Mouse (Mus musculus): ENCODE data around the gene Tnfrsf19. TPM values are rescaled to one million over a fixed set of nuclear protein-coding genes. Genes with fewer than 3 reads are reported as not detected.

Gene Tnfrsf19
- total and polyA plus RNA-seq, 3 experiments = 0.44 TPM; not detected in 2

- Histone ChIP-seq H3K36me3 (replicated peaks) (no peaks in the 10 kb centered on the region), H3K9me3 (replicated peaks) (no peaks in the 10 kb centered on the region), H3K4me3 (ENCODE audit: low read depth, low read length) (no peak overlapping the region), H3K4me1 (ENCODE audit: insufficient read depth, low read depth, low read length) (0 out of 2 replicates have a peak, but pooled peaks cover 4% of the 10 kb centered on the region), H3K27me3 (ENCODE audit: insufficient read depth, low read length) (peaks cover 2% of the 10 kb centered on the region; the same call in 1 of the 2 replicates)
- ATAC-seq (ENCODE audit: extremely low read depth, insufficient number of reproducible peaks, low FRiP score, poor library complexity, severe bottlenecking) = no peak
- no peak for DNase-seq (ENCODE audit: low spot score)
- TF ChIP-seq TAL1 (conservative IDR thresholded peaks at IDR 0.05; ENCODE audit: low read depth, low read length) (no peak), CTCF (IDR thresholded peaks at IDR 0.05; ENCODE audit: low read depth, low read length) (no peak), POLR2AphosphoS5 (IDR thresholded peaks at IDR 0.05; ENCODE audit: insufficient replicate concordance, low read depth, low read length) (no peak), GATA2 (IDR thresholded peaks at IDR 0.05; ENCODE audit: borderline replicate concordance, low read depth, low read length) (no peak), GATA1 (IDR thresholded peaks at IDR 0.05; ENCODE audit: borderline replicate concordance, low read length) (no peak)
Measured at GRCm38 (mm10) chr14:60996556-60996955, 49.7 kb downstream of the Tnfrsf19 start.

- 0 out of 2 replicates have a peak, but pooled peaks cover 4% of the 10 kb centered on the region for H3K4me1 ChIP-seq (ENCODE audit: insufficient read depth, low read depth, low read length)
- H3K4me3 ChIP-seq (ENCODE audit: low read depth, low read length) = no peak overlapping the region
- TF ChIP-seq POLR2AphosphoS5 (IDR thresholded peaks at IDR 0.05; ENCODE audit: insufficient replicate concordance, low read depth, low read length) (no peak), GATA1 (IDR thresholded peaks at IDR 0.05; ENCODE audit: borderline replicate concordance, low read length) (no peak), CTCF (IDR thresholded peaks at IDR 0.05; ENCODE audit: low read depth, low read length) (no peak), GATA2 (IDR thresholded peaks at IDR 0.05; ENCODE audit: borderline replicate concordance, low read depth, low read length) (no peak), TAL1 (conservative IDR thresholded peaks at IDR 0.05; ENCODE audit: low read depth, low read length) (no peak)
- H3K27me3 ChIP-seq (ENCODE audit: insufficient read depth, low read length) = peaks cover 2% of the 10 kb centered on the region; the same call in 1 of the 2 replicates
- H3K36me3 ChIP-seq (replicated peaks) = no peaks in the 10 kb centered on the region
- ATAC-seq (ENCODE audit: extremely low read depth, insufficient number of reproducible peaks, low FRiP score, poor library complexity, severe bottlenecking) = no peak
- H3K9me3 ChIP-seq (replicated peaks) = no peaks in the 10 kb centered on the region
- DNase-seq (ENCODE audit: low spot score) = no peak
Measured at GRCm38 (mm10) chr14:60993506-60993905, 52.8 kb downstream of the Tnfrsf19 start.

- Histone ChIP-seq H3K27me3 (ENCODE audit: insufficient read depth, low read length) (peaks cover 2% of the 10 kb centered on the region; the same call in 1 of the 2 replicates), H3K4me3 (ENCODE audit: low read depth, low read length) (no peak overlapping the region), H3K4me1 (ENCODE audit: insufficient read depth, low read depth, low read length) (0 out of 2 replicates have a peak, but pooled peaks cover 4% of the 10 kb centered on the region), H3K36me3 (replicated peaks) (no peaks in the 10 kb centered on the region), H3K9me3 (replicated peaks) (no peaks in the 10 kb centered on the region)
- TF ChIP-seq POLR2AphosphoS5 (IDR thresholded peaks at IDR 0.05; ENCODE audit: insufficient replicate concordance, low read depth, low read length) (no peak), TAL1 (conservative IDR thresholded peaks at IDR 0.05; ENCODE audit: low read depth, low read length) (no peak), CTCF (IDR thresholded peaks at IDR 0.05; ENCODE audit: low read depth, low read length) (no peak), GATA2 (IDR thresholded peaks at IDR 0.05; ENCODE audit: borderline replicate concordance, low read depth, low read length) (no peak), GATA1 (IDR thresholded peaks at IDR 0.05; ENCODE audit: borderline replicate concordance, low read length) (no peak)
- DNase-seq (ENCODE audit: low spot score) (no peak), ATAC-seq (ENCODE audit: extremely low read depth, insufficient number of reproducible peaks, low FRiP score, poor library complexity, severe bottlenecking) (no peak)
Measured at GRCm38 (mm10) chr14:60993092-60993491, 53.2 kb downstream of the Tnfrsf19 start.

- Histone ChIP-seq H3K4me1 (ENCODE audit: insufficient read depth, low read depth, low read length) (0 out of 2 replicates have a peak, but pooled peaks cover 4% of the 10 kb centered on the region), H3K27me3 (ENCODE audit: insufficient read depth, low read length) (no peaks in the 10 kb centered on the region; the same call in 1 of the 2 replicates), H3K36me3 (replicated peaks) (no peaks in the 10 kb centered on the region), H3K4me3 (ENCODE audit: low read depth, low read length) (no peak overlapping the region), H3K9me3 (replicated peaks) (no peaks in the 10 kb centered on the region)
- ATAC-seq (ENCODE audit: extremely low read depth, insufficient number of reproducible peaks, low FRiP score, poor library complexity, severe bottlenecking) (no peak), DNase-seq (ENCODE audit: low spot score) (no peak)
- TF ChIP-seq GATA1 (IDR thresholded peaks at IDR 0.05; ENCODE audit: borderline replicate concordance, low read length) (no peak), GATA2 (IDR thresholded peaks at IDR 0.05; ENCODE audit: borderline replicate concordance, low read depth, low read length) (no peak), CTCF (IDR thresholded peaks at IDR 0.05; ENCODE audit: low read depth, low read length) (no peak)
Measured at GRCm38 (mm10) chr14:60992144-60992543, 54.1 kb downstream of the Tnfrsf19 start.

- no peaks in the 10 kb centered on the region for H3K36me3 ChIP-seq (replicated peaks)
- no peak for TF ChIP-seq GATA1 (IDR thresholded peaks at IDR 0.05; ENCODE audit: borderline replicate concordance, low read length)
- no peak for ATAC-seq (ENCODE audit: extremely low read depth, insufficient number of reproducible peaks, low FRiP score, poor library complexity, severe bottlenecking)
- DNase-seq (ENCODE audit: low spot score) = no peak
- H3K27me3 ChIP-seq (ENCODE audit: insufficient read depth, low read length) = peaks cover 15% of the 10 kb centered on the region
- no peaks in the 10 kb centered on the region for H3K9me3 ChIP-seq (replicated peaks)
- no peak overlapping the region for H3K4me3 ChIP-seq (ENCODE audit: low read depth, low read length)
- H3K4me1 ChIP-seq (ENCODE audit: insufficient read depth, low read depth, low read length) = 0 out of 2 replicates have a peak, but pooled peaks cover 4% of the 10 kb centered on the region
Measured at GRCm38 (mm10) chr14:60988228-60988627, 58.1 kb downstream of the Tnfrsf19 start.

- ATAC-seq (ENCODE audit: extremely low read depth, insufficient number of reproducible peaks, low FRiP score, poor library complexity, severe bottlenecking) (no peak), DNase-seq (ENCODE audit: low spot score) (no peak)
- peaks cover 15% of the 10 kb centered on the region for H3K27me3 ChIP-seq (ENCODE audit: insufficient read depth, low read length)
- no peak overlapping the region for H3K4me3 ChIP-seq (ENCODE audit: low read depth, low read length)
- no peaks in the 10 kb centered on the region for H3K4me1 ChIP-seq (ENCODE audit: insufficient read depth, low read depth, low read length)
- no peaks in the 10 kb centered on the region for H3K9me3 ChIP-seq (replicated peaks)
- no peak for TF ChIP-seq GATA2 (IDR thresholded peaks at IDR 0.05; ENCODE audit: borderline replicate concordance, low read depth, low read length)
- no peak for TF ChIP-seq POLR2AphosphoS5 (IDR thresholded peaks at IDR 0.05; ENCODE audit: insufficient replicate concordance, low read depth, low read length)
- no peak for TF ChIP-seq CTCF (IDR thresholded peaks at IDR 0.05; ENCODE audit: low read depth, low read length)
- TF ChIP-seq TAL1 (conservative IDR thresholded peaks at IDR 0.05; ENCODE audit: low read depth, low read length) = no peak
- TF ChIP-seq GATA1 (IDR thresholded peaks at IDR 0.05; ENCODE audit: borderline replicate concordance, low read length) = no peak
- no peaks in the 10 kb centered on the region for H3K36me3 ChIP-seq (replicated peaks)
Measured at GRCm38 (mm10) chr14:60986926-60987325, 59.4 kb downstream of the Tnfrsf19 start.

- DNase-seq (ENCODE audit: low spot score) (no peak), ATAC-seq (ENCODE audit: extremely low read depth, insufficient number of reproducible peaks, low FRiP score, poor library complexity, severe bottlenecking) (no peak)
- H3K4me3 ChIP-seq (ENCODE audit: low read depth, low read length) = no peak overlapping the region
- H3K9me3 ChIP-seq (replicated peaks) = no peaks in the 10 kb centered on the region
- H3K27me3 ChIP-seq (ENCODE audit: insufficient read depth, low read length) = peaks cover 15% of the 10 kb centered on the region
- TF ChIP-seq CTCF (IDR thresholded peaks at IDR 0.05; ENCODE audit: low read depth, low read length) (no peak), POLR2AphosphoS5 (IDR thresholded peaks at IDR 0.05; ENCODE audit: insufficient replicate concordance, low read depth, low read length) (no peak), TAL1 (conservative IDR thresholded peaks at IDR 0.05; ENCODE audit: low read depth, low read length) (no peak), GATA1 (IDR thresholded peaks at IDR 0.05; ENCODE audit: borderline replicate concordance, low read length) (no peak), GATA2 (IDR thresholded peaks at IDR 0.05; ENCODE audit: borderline replicate concordance, low read depth, low read length) (no peak)
- no peaks in the 10 kb centered on the region for H3K36me3 ChIP-seq (replicated peaks)
- no peaks in the 10 kb centered on the region for H3K4me1 ChIP-seq (ENCODE audit: insufficient read depth, low read depth, low read length)
Measured at GRCm38 (mm10) chr14:60985077-60985476, 61.2 kb downstream of the Tnfrsf19 start.

Data from G1E (cell line).